Mouse (Mus musculus): ENCODE measurements around the gene Dusp14.

- no peak for TF ChIP-seq CTCF (IDR thresholded peaks at IDR 0.05; ENCODE audit: insufficient read depth, low read depth, low read length)
- TF ChIP-seq POLR2A (IDR thresholded peaks at IDR 0.05; ENCODE audit: insufficient read depth, low read depth, low read length), result no peak
These were observed 58.0 kb downstream of the Dusp14 start for GRCm38 (mm10) chr11:84011050-84011449.
